Mouse (Mus musculus) forebrain, embryonic 15.5 days (tissue): ENCODE measurements around the gene Evx2. TPM values are rescaled to one million over a fixed set of nuclear protein-coding genes. Genes with fewer than 3 reads are reported as not detected.
A peak's percentile ranks its signal among the peaks of the same experiment; 100 is the strongest.

Source experiments
- ATAC-seq: fragments of 200-750 bp; cut with Nextera tagmentation; replicated peaks from 2 replicates; pipeline ENCODE4 v1.8.0; 2017; ENCODE audit warnings: mild to moderate bottlenecking, moderate TSS enrichment, moderate library complexity
- H3K27ac ChIP-seq: fragments of 300-500 bp; sonication (generic); replicated peaks from 2 replicates; pipeline ENCODE4 v1.5.1; 2015; ENCODE audit warnings: mild to moderate bottlenecking, inconsistent platforms
- H3K27me3 ChIP-seq: fragments of 300-500 bp; sonication (generic); 2 replicates; pipeline ENCODE4 v1.6.1; 2015; ENCODE audit warnings: inconsistent platforms
- H3K36me3 ChIP-seq: fragments of 300-500 bp; sonication (generic); 2 replicates; pipeline ENCODE4 v1.6.1; 2015; ENCODE audit warnings: mild to moderate bottlenecking, inconsistent platforms
- H3K4me1 ChIP-seq: fragments of 300-500 bp; sonication (generic); 2 replicates; pipeline ENCODE4 v1.6.1; 2015; ENCODE audit warnings: inconsistent platforms
- H3K4me2 ChIP-seq: fragments of 300-500 bp; sonication (generic); replicated peaks from 2 replicates; pipeline ENCODE4 v1.6.1; 2015; ENCODE audit warnings: mild to moderate bottlenecking, inconsistent platforms
- H3K4me3 ChIP-seq: fragments of 300-500 bp; sonication (generic); 2 replicates; pipeline ENCODE4 v1.5.1; 2015; ENCODE audit warnings: mild to moderate bottlenecking, inconsistent platforms
- H3K9ac ChIP-seq: fragments of 300-500 bp; sonication (generic); replicated peaks from 2 replicates; pipeline ENCODE4 v1.6.1; 2015; ENCODE audit warnings: mild to moderate bottlenecking, inconsistent platforms
- H3K9me3 ChIP-seq: fragments of 300-500 bp; sonication (generic); 2 replicates; pipeline ENCODE4 v1.6.1; 2016; ENCODE audit warnings: inconsistent platforms
- WGBS: fragments of 180-500 bp; shearing (Covaris S2); methylation state at CpG from one replicate; pipeline ENCODE4 v1.1.7; 2015; ENCODE audit warnings: mixed read lengths; 5-methylcytosine and 5-hydroxymethylcytosine counted together
- polyA plus RNA-seq: library from polyadenylated mRNA; unstranded; fragments of >200 nt; fragmentation: Nextera tagmentation; extraction: Ambion mirVana; gene quantifications from 2 replicates; pipeline ENCODE4 v1.2.1, GENCODE M21; 2015

Evx2 gene
- polyA plus RNA-seq, 1 experiment from 2014 or later: not detected

- Histone ChIP-seq H3K36me3 (no peaks in the 10 kb centered on the region), H3K4me3 (no peak overlapping the region), H3K27ac (no peak overlapping the region), H3K9me3 (no peaks in the 10 kb centered on the region), H3K4me1 (peaks cover 24% of the 10 kb centered on the region), H3K27me3 (peaks cover 95% of the 10 kb centered on the region), H3K9ac (no peak overlapping the region), H3K4me2 (no peak overlapping the region)
- no peak for ATAC-seq
- whole genome bisulfite sequencing: 3% methylated on average over 22 of the region's 22 CpGs
Measured at GRCm38 (mm10) chr2:74700546-74701112, 41.3 kb upstream of the Evx2 start.

DNA sequence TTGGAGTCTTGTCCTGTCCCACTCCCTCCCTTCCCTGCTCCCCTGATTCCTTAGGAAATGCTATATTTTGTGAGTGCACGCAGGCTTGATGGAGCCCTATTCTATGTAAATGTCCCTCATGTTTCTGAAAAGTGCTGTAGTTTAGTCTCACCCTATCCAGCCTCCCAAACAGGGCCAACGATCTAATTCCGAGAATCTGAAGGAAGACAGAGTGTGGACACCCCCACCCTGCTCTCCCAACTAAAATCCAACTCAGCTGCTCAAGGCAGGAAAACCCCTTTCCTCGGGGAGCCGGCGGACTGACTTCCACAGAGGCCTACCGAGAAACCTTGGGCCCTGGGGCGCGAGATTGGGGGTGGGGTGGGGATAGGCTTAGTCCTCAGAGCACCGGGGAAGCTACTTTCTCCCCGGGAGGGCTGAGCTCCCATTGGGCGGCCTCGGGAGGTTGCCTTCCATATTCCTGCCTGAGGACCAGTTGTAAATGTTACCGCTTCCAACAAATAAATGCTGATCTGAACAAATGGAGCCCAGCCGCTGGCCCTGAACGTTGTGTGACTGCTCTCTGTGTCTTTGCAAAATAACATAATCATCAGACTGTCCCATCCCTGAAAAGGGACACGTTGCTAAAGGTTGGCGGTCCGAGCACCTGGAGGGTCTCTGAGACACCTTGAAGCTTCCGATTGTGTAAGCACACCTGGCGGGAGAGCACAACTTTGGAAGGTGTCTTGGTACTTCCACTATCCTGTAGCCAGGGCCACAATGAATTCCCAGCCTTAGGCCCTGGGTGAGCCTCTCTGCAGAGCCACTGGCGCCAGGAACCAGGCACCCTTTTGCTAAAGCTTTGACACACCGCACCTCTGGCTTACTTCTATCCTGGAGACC, 40.5 kb upstream of the Evx2 start:
- Histone ChIP-seq H3K4me3 (no peak overlapping the region), H3K9me3 (no peaks in the 10 kb centered on the region), H3K36me3 (no peaks in the 10 kb centered on the region), H3K27me3 (peaks cover 96% of the 10 kb centered on the region), H3K4me2 (no peak overlapping the region), H3K4me1 (peaks cover 17% of the 10 kb centered on the region), H3K9ac (no peak overlapping the region), H3K27ac (no peak overlapping the region)
- ATAC-seq: no peak
- WGBS: 1% methylated on average over 23 of the region's 23 CpGs

DNA sequence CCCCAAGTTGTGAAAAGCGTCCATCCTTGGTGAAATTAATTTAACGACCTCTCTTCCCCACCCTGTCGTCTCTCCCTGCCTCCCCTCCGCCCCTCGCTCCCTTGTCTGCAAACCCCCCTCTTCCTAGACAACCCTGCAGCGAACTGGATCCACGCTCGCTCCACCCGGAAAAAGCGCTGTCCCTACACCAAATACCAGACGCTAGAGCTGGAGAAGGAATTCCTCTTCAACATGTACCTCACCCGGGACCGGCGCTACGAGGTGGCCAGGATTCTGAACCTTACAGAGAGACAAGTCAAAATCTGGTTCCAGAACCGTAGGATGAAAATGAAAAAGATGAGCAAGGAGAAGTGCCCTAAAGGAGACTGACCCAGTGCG, 39.7 kb upstream of the Evx2 start:
- no peak overlapping the region for H3K4me3 ChIP-seq
- no peak for ATAC-seq
- H3K4me1 ChIP-seq: peaks cover 12% of the 10 kb centered on the region
- no peaks in the 10 kb centered on the region for H3K9me3 ChIP-seq
- H3K27me3 ChIP-seq: peaks cover 96% of the 10 kb centered on the region
- WGBS: under 1% methylated on average over 17 of the region's 17 CpGs
- H3K4me2 ChIP-seq: no peak overlapping the region
- H3K36me3 ChIP-seq: no peaks in the 10 kb centered on the region
- no peak overlapping the region for H3K9ac ChIP-seq
- no peak overlapping the region for H3K27ac ChIP-seq

DNA sequence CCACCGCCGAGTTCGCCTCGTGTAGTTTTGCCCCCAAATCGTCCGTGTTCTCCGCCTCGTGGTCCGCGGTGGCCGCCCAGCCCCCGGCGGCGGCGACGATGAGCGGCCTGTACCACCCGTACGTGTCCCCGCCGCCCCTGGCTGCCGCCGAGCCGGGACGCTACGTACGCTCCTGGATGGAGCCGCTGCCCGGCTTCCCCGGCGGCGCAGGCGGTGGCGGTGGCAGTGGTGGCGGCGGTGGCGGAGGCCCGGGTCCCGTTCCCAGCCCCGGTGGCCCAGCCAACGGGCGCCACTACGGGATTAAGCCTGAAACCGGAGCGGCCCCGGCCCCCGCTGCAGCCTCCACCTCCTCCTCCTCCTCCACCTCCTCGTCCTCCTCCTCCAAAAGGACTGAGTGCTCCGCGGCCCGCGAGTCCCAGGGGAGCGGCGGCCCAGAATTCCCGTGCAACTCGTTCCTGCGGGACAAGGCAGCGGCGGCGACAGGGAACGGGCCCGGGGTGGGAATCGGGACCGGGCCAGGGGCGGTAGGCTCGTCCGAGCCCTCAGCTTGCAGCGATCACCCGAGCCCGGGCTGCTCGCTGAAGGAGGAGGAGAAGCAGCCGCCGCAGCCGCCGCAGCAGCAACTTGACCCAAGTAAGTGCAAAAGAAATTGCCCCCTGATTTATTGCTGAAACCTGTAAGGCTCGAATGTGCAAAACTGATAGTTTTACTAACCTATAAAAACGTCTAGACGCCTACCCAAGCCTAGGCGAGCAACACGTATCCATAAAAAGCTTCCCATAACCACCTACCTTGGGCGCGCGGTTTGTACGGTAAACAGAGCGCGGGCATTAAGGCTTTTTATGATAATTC, 39.1 kb upstream of the Evx2 start:
- Histone ChIP-seq H3K4me2 (peak overlapping the region; percentile 42), H3K36me3 (no peaks in the 10 kb centered on the region), H3K27ac (no peak overlapping the region), H3K9me3 (no peaks in the 10 kb centered on the region), H3K4me1 (peaks cover 12% of the 10 kb centered on the region), H3K27me3 (peaks cover 96% of the 10 kb centered on the region), H3K4me3 (peak overlapping the region; percentile 29), H3K9ac (no peak overlapping the region)
- ATAC-seq: 0 out of 2 replicates have a peak, but pooled peaks have one; percentile 19
- under 1% methylated on average over 80 of the region's 86 CpGs for WGBS

DNA sequence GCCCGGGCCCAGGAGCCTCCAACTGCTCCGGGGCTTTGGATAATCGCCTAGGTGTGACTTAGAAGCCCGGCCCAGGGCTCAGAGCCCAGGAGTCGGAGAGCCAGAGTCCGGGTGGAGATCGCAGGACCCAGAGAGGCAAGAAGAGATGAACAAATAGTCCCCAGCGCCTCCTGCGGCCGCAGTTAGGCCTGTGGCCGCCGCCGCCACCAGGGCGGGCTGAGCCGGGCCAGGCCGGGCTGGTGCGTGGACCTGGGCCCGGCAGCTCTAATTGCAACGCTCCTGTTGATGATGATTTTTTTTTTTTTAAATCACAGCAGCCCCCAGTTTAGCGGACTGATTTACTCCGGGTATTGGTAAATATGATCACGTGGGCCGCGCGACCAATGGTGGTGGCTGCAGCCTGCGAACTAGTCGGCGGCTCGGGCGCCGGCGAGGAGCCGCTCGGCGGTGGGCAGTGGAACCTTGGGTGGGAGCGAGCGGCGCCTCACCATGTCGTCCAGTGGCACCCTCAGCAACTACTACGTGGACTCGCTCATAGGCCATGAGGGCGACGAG, 38.3 kb upstream of the Evx2 start, which contains the start of gene Hoxd9:
Gene Hoxd9, plus strand, starts transcription at position 161 of the 555 bp plus-strand sequence.
- H3K4me1 ChIP-seq: peaks cover 12% of the 10 kb centered on the region
- H3K9ac ChIP-seq: no peak within 1 kb of the TSS
- H3K27ac ChIP-seq: no peak within 1 kb of the TSS
- H3K27me3 ChIP-seq: peaks cover 97% of the 10 kb centered on the region
- H3K4me2 ChIP-seq: peak within 1 kb of the TSS; percentile 42
- ATAC-seq: peak; percentile 60
- H3K4me3 ChIP-seq: peak within 1 kb of the TSS; percentile 29
- no peaks in the 10 kb centered on the region for H3K36me3 ChIP-seq
- no peaks in the 10 kb centered on the region for H3K9me3 ChIP-seq
- WGBS: under 1% methylated on average over 43 of the region's 43 CpGs

DNA sequence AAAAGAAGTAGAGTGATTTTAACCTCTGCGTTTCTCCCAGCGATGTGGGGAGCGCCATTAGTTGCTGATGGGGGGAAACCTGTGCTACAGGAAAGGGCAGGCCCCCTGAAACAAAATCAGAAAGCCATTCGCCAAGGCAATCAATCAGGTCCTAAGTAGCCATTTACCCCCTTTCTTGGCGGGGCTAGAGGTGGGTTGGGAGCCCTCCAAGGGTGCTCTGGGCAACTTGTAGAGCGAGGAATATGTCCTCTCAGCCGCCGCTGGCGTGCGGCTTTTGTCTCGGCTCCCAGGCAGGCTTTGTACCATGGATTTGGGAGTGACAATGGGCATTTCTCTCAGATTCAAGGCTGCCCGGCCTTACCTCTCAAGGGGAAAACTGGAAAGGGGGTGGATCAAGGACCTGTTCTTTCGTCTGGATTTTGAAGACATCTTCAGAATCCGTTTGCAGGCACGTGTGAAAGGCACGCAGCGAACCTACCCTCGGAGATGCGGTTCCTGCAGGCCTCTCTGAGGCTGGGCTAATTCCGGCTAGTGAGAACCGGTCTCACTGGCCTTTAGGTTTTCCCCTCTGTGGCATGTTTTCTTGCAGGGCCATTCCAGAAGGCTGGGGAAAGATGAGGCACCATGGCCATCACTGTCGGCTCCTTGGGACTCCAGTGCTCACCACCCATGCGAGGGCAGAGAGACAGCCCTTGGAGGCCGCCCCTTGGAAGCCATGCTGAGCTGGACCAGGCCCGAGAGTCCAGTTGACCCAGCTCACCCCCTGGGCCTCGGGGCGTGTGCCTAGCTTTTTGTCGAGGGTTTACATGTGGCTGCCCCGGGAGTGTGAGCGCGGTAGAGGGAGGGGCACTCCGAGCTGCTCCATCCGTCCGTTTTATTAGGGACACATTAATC, 37.3 kb upstream of the Evx2 start:
- peaks cover 98% of the 10 kb centered on the region for H3K27me3 ChIP-seq
- H3K36me3 ChIP-seq: no peaks in the 10 kb centered on the region
- no peak; the same call in 1 of the 2 replicates for ATAC-seq
- no peak overlapping the region for H3K4me2 ChIP-seq
- no peak overlapping the region for H3K9ac ChIP-seq
- WGBS: 1% methylated on average over 34 of the region's 34 CpGs
- no peaks in the 10 kb centered on the region for H3K9me3 ChIP-seq
- H3K4me1 ChIP-seq: peaks cover 12% of the 10 kb centered on the region
- no peak overlapping the region for H3K27ac ChIP-seq
- no peak overlapping the region for H3K4me3 ChIP-seq

DNA sequence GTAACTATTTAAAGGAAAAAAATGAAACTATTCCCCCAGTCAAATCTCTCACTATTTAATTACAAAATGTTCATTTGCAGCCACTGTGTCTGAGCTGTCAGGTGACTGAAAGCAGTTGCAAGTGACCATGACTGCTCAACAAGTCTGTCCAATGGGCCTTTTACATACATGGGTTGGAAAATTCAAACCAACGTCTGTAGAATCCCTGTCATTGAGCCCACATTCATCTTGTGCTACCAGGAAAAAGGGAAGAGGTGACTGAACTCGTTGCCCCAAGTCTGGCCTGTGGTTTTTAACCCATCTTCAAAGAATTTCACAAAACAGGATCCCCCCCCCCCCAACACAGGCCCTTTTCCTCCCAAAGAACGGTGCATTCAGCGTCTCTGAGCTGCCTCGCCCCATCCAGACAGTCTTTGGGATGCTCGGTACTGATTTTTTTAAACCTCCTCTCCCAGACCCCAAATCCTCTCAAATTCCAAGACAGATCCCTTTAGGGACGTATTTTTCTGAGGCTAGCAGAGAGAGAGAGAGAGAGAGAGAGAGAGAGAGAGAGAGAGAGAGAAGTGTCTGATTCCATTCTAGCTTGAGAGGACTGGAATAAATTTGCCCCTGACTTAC, 36.6 kb upstream of the Evx2 start:
- no peak overlapping the region for H3K9ac ChIP-seq
- ATAC-seq: no peak
- H3K4me2 ChIP-seq: no peak overlapping the region
- no peak overlapping the region for H3K27ac ChIP-seq
- peaks cover 98% of the 10 kb centered on the region for H3K27me3 ChIP-seq
- H3K4me3 ChIP-seq: no peak overlapping the region
- H3K36me3 ChIP-seq: no peaks in the 10 kb centered on the region
- H3K4me1 ChIP-seq: peaks cover 12% of the 10 kb centered on the region
- 5% methylated on average over 7 of the region's 7 CpGs for WGBS
- no peaks in the 10 kb centered on the region for H3K9me3 ChIP-seq

DNA sequence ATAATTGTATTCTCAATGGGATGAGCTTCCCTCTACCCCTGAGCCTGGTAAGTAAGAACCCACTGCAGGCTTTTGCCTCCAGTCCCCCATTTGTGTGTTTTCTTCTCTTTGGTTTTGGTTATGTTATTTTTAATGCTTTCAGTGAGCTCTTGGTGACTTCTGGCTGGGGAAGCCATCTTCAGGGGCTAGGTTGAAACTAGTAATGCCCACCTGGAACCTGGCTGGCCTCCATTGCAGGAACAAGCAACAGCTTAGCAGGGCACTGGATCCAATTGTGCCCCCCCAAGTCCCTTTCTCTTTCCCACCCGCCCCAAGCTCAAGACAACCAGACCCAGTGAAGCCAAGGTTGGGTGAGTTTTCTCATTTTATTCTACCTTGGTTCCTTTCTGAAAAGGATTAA, 36.0 kb upstream of the Evx2 start:
- Histone ChIP-seq H3K4me1 (peaks cover 12% of the 10 kb centered on the region), H3K4me3 (no peak overlapping the region), H3K9ac (no peak overlapping the region), H3K4me2 (no peak overlapping the region), H3K27me3 (peaks cover 97% of the 10 kb centered on the region), H3K9me3 (no peaks in the 10 kb centered on the region), H3K36me3 (no peaks in the 10 kb centered on the region), H3K27ac (no peak overlapping the region)
- 7% methylated on average over 1 of the region's 1 CpGs for WGBS
- ATAC-seq: no peak

DNA sequence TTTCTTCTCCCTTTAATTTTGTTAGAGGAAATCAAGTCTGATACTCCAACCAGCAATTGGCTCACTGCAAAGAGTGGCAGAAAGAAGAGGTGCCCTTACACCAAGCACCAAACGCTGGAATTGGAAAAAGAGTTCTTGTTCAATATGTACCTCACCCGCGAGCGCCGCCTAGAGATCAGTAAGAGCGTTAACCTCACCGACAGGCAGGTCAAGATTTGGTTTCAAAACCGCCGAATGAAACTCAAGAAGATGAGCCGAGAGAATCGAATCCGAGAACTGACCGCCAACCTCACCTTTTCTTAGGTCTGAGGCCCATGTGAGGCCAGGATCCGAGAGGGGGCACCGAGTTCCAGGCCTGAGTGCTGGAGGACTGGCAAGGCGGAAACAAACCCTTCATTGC, 34.7 kb upstream of the Evx2 start:
- no peak for ATAC-seq
- WGBS: 1% methylated on average over 16 of the region's 16 CpGs

GRCm38 (mm10) chr2:74693432-74693827, 34.1 kb upstream of the Evx2 start:
- H3K27me3 ChIP-seq: peaks cover 97% of the 10 kb centered on the region
- H3K4me2 ChIP-seq: no peak overlapping the region
- no peak for ATAC-seq
- no peaks in the 10 kb centered on the region for H3K9me3 ChIP-seq
- no peak overlapping the region for H3K27ac ChIP-seq
- H3K36me3 ChIP-seq: no peaks in the 10 kb centered on the region
- no peak overlapping the region for H3K9ac ChIP-seq
- 10% methylated on average over 4 of the region's 4 CpGs for WGBS
- peaks cover 11% of the 10 kb centered on the region for H3K4me1 ChIP-seq
- H3K4me3 ChIP-seq: no peak overlapping the region

More for the DNA sequence above, 34.7 kb upstream of the Evx2 start:
- H3K4me2 ChIP-seq: no peak overlapping the region
- no peak overlapping the region for H3K27ac ChIP-seq
- H3K4me1 ChIP-seq: peaks cover 12% of the 10 kb centered on the region
- no peak overlapping the region for H3K9ac ChIP-seq
- H3K9me3 ChIP-seq: no peaks in the 10 kb centered on the region
- no peaks in the 10 kb centered on the region for H3K36me3 ChIP-seq
- H3K27me3 ChIP-seq: peaks cover 96% of the 10 kb centered on the region
- no peak overlapping the region for H3K4me3 ChIP-seq
